Mouse (Mus musculus) limb, embryonic 10.5 days (tissue): ENCODE measurements around the gene Acsf2. TPM values are rescaled to one million over a fixed set of nuclear protein-coding genes. Genes with fewer than 3 reads are reported as not detected.
A peak's percentile ranks its signal among the peaks of the same experiment; 100 is the strongest.

Experiments
- DNase-seq: peaks from one replicate; pipeline ENCODE4 v3.0.0-alpha.2; 2017; ENCODE audit warnings: low spot score
- H3K27ac ChIP-seq: fragments of 300-500 bp; sonication (generic); 2 replicates; pipeline ENCODE4 v1.5.1; 2016; ENCODE audit warnings: mild to moderate bottlenecking
- H3K27me3 ChIP-seq: fragments of 300-500 bp; sonication (generic); 2 replicates; pipeline ENCODE4 v1.6.1; 2016; ENCODE audit warnings: low read depth, mild to moderate bottlenecking; ENCODE audit not compliant: poor library complexity, severe bottlenecking
- H3K36me3 ChIP-seq: fragments of 300-500 bp; sonication (generic); 2 replicates; pipeline ENCODE4 v1.6.1; 2016; ENCODE audit warnings: mild to moderate bottlenecking, moderate library complexity
- H3K4me1 ChIP-seq: fragments of 300-500 bp; sonication (generic); 2 replicates; pipeline ENCODE4 v1.6.1; 2016
- H3K4me3 ChIP-seq: fragments of 300-500 bp; sonication (generic); 2 replicates; pipeline ENCODE4 v1.5.1; 2016; ENCODE audit warnings: mild to moderate bottlenecking, moderate library complexity
- H3K9me3 ChIP-seq: fragments of 300-500 bp; sonication (generic); replicated peaks from 2 replicates; pipeline ENCODE4 v1.6.1; 2016; ENCODE audit warnings: mild to moderate bottlenecking
- WGBS: fragments of 180-500 bp; shearing (Covaris S2); methylation state at CpG from one replicate; pipeline ENCODE4 v1.1.7; 2016; 5-methylcytosine and 5-hydroxymethylcytosine counted together
- polyA plus RNA-seq: library from polyadenylated mRNA; unstranded; fragments of >200 nt; fragmentation: Nextera tagmentation; extraction: Ambion mirVana; gene quantifications from 2 replicates; pipeline ENCODE4 v1.2.1, GENCODE M21; 2016

The Acsf2 gene
- polyA plus RNA-seq, 1 experiment from 2014 or later, result 5.6 TPM

GRCm38 (mm10) chr11:94580111-94580740 is 21.4 kb downstream of the Acsf2 start:
- H3K9me3 ChIP-seq, result no peaks in the 10 kb centered on the region

GRCm38 (mm10) chr11:94576361-94576760 is 25.3 kb downstream of the Acsf2 start:
- H3K4me3 ChIP-seq, result no peak overlapping the region
- 91% methylated on average over 9 of the region's 9 CpGs for WGBS

More at GRCm38 (mm10) chr11:94580111-94580740, 21.4 kb downstream of the Acsf2 start:
- no peak overlapping the region for H3K4me3 ChIP-seq
- H3K27ac ChIP-seq, result no peak overlapping the region
- 97% methylated on average over 5 of the region's 5 CpGs for WGBS
- 0 out of 2 replicates have a peak, but pooled peaks cover 3% of the 10 kb centered on the region for H3K4me1 ChIP-seq
- peaks cover 15% of the 10 kb centered on the region for H3K36me3 ChIP-seq
- DNase-seq, result no peak
- no peaks in the 10 kb centered on the region for H3K27me3 ChIP-seq

GRCm38 (mm10) chr11:94575036-94575435 is 26.6 kb downstream of the Acsf2 start:
- Histone ChIP-seq H3K4me1 (no peaks in the 10 kb centered on the region), H3K4me3 (no peak overlapping the region), H3K27ac (no peak overlapping the region), H3K9me3 (no peaks in the 10 kb centered on the region), H3K36me3 (peaks cover 28% of the 10 kb centered on the region), H3K27me3 (no peaks in the 10 kb centered on the region)
- no peak for DNase-seq
- WGBS, result 84% methylated on average over 2 of the region's 2 CpGs

More at GRCm38 (mm10) chr11:94576361-94576760, 25.3 kb downstream of the Acsf2 start:
- H3K4me1 ChIP-seq, result no peaks in the 10 kb centered on the region
- no peaks in the 10 kb centered on the region for H3K9me3 ChIP-seq
- H3K36me3 ChIP-seq, result peaks cover 15% of the 10 kb centered on the region
- no peak overlapping the region for H3K27ac ChIP-seq
- H3K27me3 ChIP-seq, result no peaks in the 10 kb centered on the region
- DNase-seq, result no peak

- no peak for DNase-seq
- H3K27ac ChIP-seq, result no peak overlapping the region
- no peak overlapping the region for H3K4me3 ChIP-seq
- H3K27me3 ChIP-seq, result no peaks in the 10 kb centered on the region
- peaks cover 33% of the 10 kb centered on the region for H3K36me3 ChIP-seq
- H3K4me1 ChIP-seq, result no peaks in the 10 kb centered on the region
- WGBS, result 26% methylated on average over 7 of the region's 7 CpGs
- H3K9me3 ChIP-seq, result no peaks in the 10 kb centered on the region
These were observed 27.1 kb downstream of the Acsf2 start for GRCm38 (mm10) chr11:94574560-94574959.

GRCm38 (mm10) chr11:94571850-94572249 is 29.8 kb downstream of the Acsf2 start:
- Histone ChIP-seq H3K4me3 (no peak overlapping the region), H3K27me3 (peaks cover 6% of the 10 kb centered on the region), H3K4me1 (no peaks in the 10 kb centered on the region), H3K9me3 (no peaks in the 10 kb centered on the region), H3K27ac (no peak overlapping the region), H3K36me3 (peaks cover 52% of the 10 kb centered on the region)
- DNase-seq, result no peak
- whole genome bisulfite sequencing, result 100% methylated on average over 1 of the region's 1 CpGs

GRCm38 (mm10) chr11:94570612-94571011 is 31.1 kb downstream of the Acsf2 start:
- 70% methylated on average over 9 of the region's 9 CpGs for WGBS
- Histone ChIP-seq H3K27ac (0 out of 2 replicates have a peak overlapping the region, but pooled peaks have one; percentile 46), H3K4me1 (no peaks in the 10 kb centered on the region), H3K27me3 (peaks cover 18% of the 10 kb centered on the region), H3K36me3 (peaks cover 50% of the 10 kb centered on the region), H3K9me3 (no peaks in the 10 kb centered on the region), H3K4me3 (no peak overlapping the region)
- DNase-seq, result no peak

- H3K9me3 ChIP-seq, result no peaks in the 10 kb centered on the region
- 90% methylated on average over 7 of the region's 7 CpGs for WGBS
These were observed 34.3 kb downstream of the Acsf2 start for GRCm38 (mm10) chr11:94567326-94567725.

GRCm38 (mm10) chr11:94566534-94566933 is 35.1 kb downstream of the Acsf2 start:
- peaks cover 32% of the 10 kb centered on the region for H3K4me1 ChIP-seq
- H3K27ac ChIP-seq, result no peak overlapping the region
- H3K27me3 ChIP-seq, result peaks cover 46% of the 10 kb centered on the region
- 86% methylated on average over 6 of the region's 6 CpGs for WGBS
- H3K4me3 ChIP-seq, result no peak overlapping the region
- H3K36me3 ChIP-seq, result peaks cover 47% of the 10 kb centered on the region
- no peaks in the 10 kb centered on the region for H3K9me3 ChIP-seq
- DNase-seq, result no peak

More at GRCm38 (mm10) chr11:94567326-94567725, 34.3 kb downstream of the Acsf2 start:
- DNase-seq, result no peak
- Histone ChIP-seq H3K27ac (no peak overlapping the region), H3K36me3 (peaks cover 54% of the 10 kb centered on the region), H3K4me1 (peaks cover 31% of the 10 kb centered on the region), H3K4me3 (no peak overlapping the region), H3K27me3 (peaks cover 46% of the 10 kb centered on the region)

- Histone ChIP-seq H3K4me3 (peak overlapping the region; percentile 46), H3K27me3 (peaks cover 46% of the 10 kb centered on the region), H3K27ac (peak overlapping the region; percentile 77), H3K4me1 (peaks cover 32% of the 10 kb centered on the region), H3K36me3 (peaks cover 37% of the 10 kb centered on the region), H3K9me3 (no peaks in the 10 kb centered on the region)
- 12% methylated on average over 16 of the region's 16 CpGs for WGBS
- DNase-seq, result peak; percentile 57
These were observed 36.6 kb downstream of the Acsf2 start for GRCm38 (mm10) chr11:94565151-94565479.

GRCm38 (mm10) chr11:94564437-94565150 is 37.1 kb downstream of the Acsf2 start, which contains the start of gene Chad:
Gene Chad (plus strand): TSS chr11:94565047.
- DNase-seq, result peak; percentile 74
- peaks cover 32% of the 10 kb centered on the region for H3K36me3 ChIP-seq
- H3K27ac ChIP-seq, result peak within 1 kb of the TSS; percentile 77
- peaks cover 32% of the 10 kb centered on the region for H3K4me1 ChIP-seq
- 3% methylated on average over 35 of the region's 35 CpGs for WGBS
- no peaks in the 10 kb centered on the region for H3K9me3 ChIP-seq
- H3K4me3 ChIP-seq, result peak within 1 kb of the TSS; percentile 46
- peaks cover 46% of the 10 kb centered on the region for H3K27me3 ChIP-seq

GRCm38 (mm10) chr11:94563821-94564220 is 37.9 kb downstream of the Acsf2 start:
- peak overlapping the region; percentile 77 for H3K27ac ChIP-seq
- peaks cover 32% of the 10 kb centered on the region for H3K4me1 ChIP-seq
- no peak for DNase-seq
- H3K4me3 ChIP-seq, result peak overlapping the region; percentile 46; the same call in 1 of the 2 replicates
- peaks cover 32% of the 10 kb centered on the region for H3K36me3 ChIP-seq
- no peaks in the 10 kb centered on the region for H3K9me3 ChIP-seq
- WGBS, result 47% methylated on average over 5 of the region's 5 CpGs
- peaks cover 46% of the 10 kb centered on the region for H3K27me3 ChIP-seq

GRCm38 (mm10) chr11:94563383-94563782 is 38.3 kb downstream of the Acsf2 start:
- Histone ChIP-seq H3K36me3 (peaks cover 32% of the 10 kb centered on the region), H3K27ac (no peak overlapping the region), H3K27me3 (peaks cover 46% of the 10 kb centered on the region), H3K9me3 (no peaks in the 10 kb centered on the region), H3K4me1 (peaks cover 32% of the 10 kb centered on the region), H3K4me3 (no peak overlapping the region)
- no peak for DNase-seq
- WGBS, result 91% methylated on average over 5 of the region's 5 CpGs

- Histone ChIP-seq H3K9me3 (no peaks in the 10 kb centered on the region), H3K36me3 (peaks cover 38% of the 10 kb centered on the region), H3K4me1 (peaks cover 9% of the 10 kb centered on the region), H3K27ac (no peak overlapping the region; the same call in 1 of the 2 replicates), H3K27me3 (peaks cover 3% of the 10 kb centered on the region; the same call in 1 of the 2 replicates), H3K4me3 (no peak overlapping the region)
- DNase-seq, result no peak
- WGBS, result 68% methylated on average over 3 of the region's 3 CpGs
These were observed 43.4 kb downstream of the Acsf2 start for GRCm38 (mm10) chr11:94558226-94558625.
